Mouse (Mus musculus) CH12.LX (cell line): Measurements from ENCODE around the gene Nim1k.

Experiments
- CTCF ChIP-seq, 2 experiments: IDR thresholded peaks in 1 of 2; conservative IDR thresholded peaks in 1 of 2; 2 replicates each; pipeline ENCODE4 v1.5.1; 2011 to 2012; ENCODE audit warnings: low read depth in 2 of 2, low read length in 2 of 2, improper control_type of control experiment in 1 of 2, inconsistent platforms in 1 of 2, mild to moderate bottlenecking in 1 of 2, moderate library complexity in 1 of 2
- TBP ChIP-seq: conservative IDR thresholded peaks from 2 replicates; pipeline ENCODE4 v1.6.1; 2011; ENCODE audit warnings: low read depth, low read length, improper control_type of control experiment
- ZKSCAN1 ChIP-seq: IDR thresholded peaks from 2 replicates; pipeline ENCODE4 v1.6.1; 2012; ENCODE audit warnings: low read depth, inconsistent platforms, low read length, improper control_type of control experiment, borderline replicate concordance

DNA sequence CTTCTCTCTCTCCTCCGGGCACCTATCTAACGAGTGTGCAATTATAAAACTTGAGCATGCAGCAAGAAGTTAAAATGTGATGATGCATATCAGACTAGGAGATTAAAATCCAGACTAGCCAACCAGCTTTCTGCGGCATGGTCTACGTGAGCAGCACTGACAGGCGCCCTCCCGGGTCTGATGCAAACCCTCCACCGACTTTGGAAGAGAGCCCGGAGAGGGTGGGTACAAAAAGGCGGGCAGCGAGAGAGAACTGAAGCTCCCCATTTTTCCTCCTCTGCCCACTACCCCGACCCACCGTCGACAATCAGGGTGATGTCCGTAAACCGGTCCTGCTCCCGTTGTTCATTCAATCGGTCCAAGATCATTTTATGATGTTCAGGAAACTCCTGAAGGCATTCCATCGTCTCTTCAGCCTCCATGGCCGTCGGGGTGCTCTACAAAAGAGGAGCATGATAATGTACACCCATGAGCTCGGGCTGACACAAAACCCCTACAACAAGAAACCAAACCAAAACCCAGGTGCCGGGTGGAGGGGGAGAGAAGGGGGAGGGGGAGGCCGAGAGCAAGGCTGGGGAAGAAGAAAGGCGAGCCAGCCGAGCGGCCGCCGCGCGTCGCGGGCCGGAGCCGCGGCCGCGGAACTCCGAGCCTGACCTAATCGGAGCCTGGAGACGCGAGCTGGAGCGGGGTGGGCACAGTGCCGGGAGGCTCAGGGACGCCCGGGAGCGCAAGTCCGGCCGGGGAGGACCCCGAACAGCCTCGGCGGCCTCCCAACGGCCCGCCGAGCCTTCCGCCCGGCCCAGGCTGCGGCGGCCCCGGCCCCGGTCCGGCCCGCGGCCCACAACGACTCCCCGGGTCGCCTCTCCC, 34.4 kb upstream of the Nim1k start:
- TF ChIP-seq CTCF (conservative IDR thresholded peaks at IDR 0.05 in 1 of 2, IDR thresholded peaks at IDR 0.05 in 1 of 2; ENCODE audit: low read depth in 2 of 2, low read length in 2 of 2) (no peak), ZKSCAN1 (no peak), TBP (no peak)
